Mouse (Mus musculus): Measurements from ENCODE around the gene Csrnp2. TPM values are rescaled to one million over a fixed set of nuclear protein-coding genes. Genes with fewer than 3 reads are reported as not detected.

Csrnp2 gene
- total and polyA plus RNA-seq, 3 experiments = 2.3 to 3.5 (median 2.3) TPM

GRCm38 (mm10) chr15:100443126-100443922 is 52.0 kb downstream of the Csrnp2 start:
- no peak overlapping the region for H3K27ac ChIP-seq (ENCODE audit: insufficient read depth, low read depth)
- DNase-seq (ENCODE audit: extremely low read depth) = peak; percentile 96

GRCm38 (mm10) chr15:100436518-100436917 is 58.8 kb downstream of the Csrnp2 start:
- dilution Hi-C loops (cut with MboI; ENCODE audit: extremely low pct_ligation_motif_present, extremely low pct_unique_long_range_greater_than_20kb, low sequenced_read_pairs) = no loop called here
- Histone ChIP-seq H3K79me2 (replicated peaks; ENCODE audit: control insufficient read depth, extremely low read depth, insufficient read depth, poor library complexity, severe bottlenecking) (no peaks in the 10 kb centered on the region), H3K4me3 (replicated peaks in 1 of 3; ENCODE audit: low read depth in 2 of 3, low read length in 2 of 3, poor library complexity in 1 of 3) (no peak overlapping the region), H3K36me3 (replicated peaks in 1 of 2; ENCODE audit: control insufficient read depth in 1 of 2, insufficient read depth in 1 of 2, low read length in 1 of 2) (no peaks in the 10 kb centered on the region), H3K9ac (ENCODE audit: insufficient read depth, low read depth) (no peak overlapping the region), H3K9me3 (replicated peaks; ENCODE audit: low read length) (no peaks in the 10 kb centered on the region), H3K4me1 (ENCODE audit: control insufficient read depth in 1 of 2, insufficient read depth in 2 of 2) (0 out of 4 replicates have a peak, but pooled peaks cover 0 to 2% of the 10 kb centered on the region in 2 experiments), H3K27ac (ENCODE audit: insufficient read depth, low read depth) (no peak overlapping the region), H3K4me2 (ENCODE audit: insufficient read depth, low read depth, poor library complexity, severe bottlenecking) (no peak overlapping the region), H3K27me3 (replicated peaks) (peaks cover 36% of the 10 kb centered on the region)
- in situ Hi-C loops (cut with MboI; ENCODE audit: low pct_ligation_motif_present, low pct_unique_long_range_greater_than_20kb, low sequenced_read_pairs) = no loop called here
- TF ChIP-seq MAFK (IDR thresholded peaks at IDR 0.05; ENCODE audit: insufficient replicate concordance, low read length) (no peak), RCOR1 (conservative IDR thresholded peaks at IDR 0.05; ENCODE audit: low read depth, low read length) (no peak), MXI1 (IDR thresholded peaks at IDR 0.05; ENCODE audit: low read depth, low read length) (no peak), GABPA (IDR thresholded peaks at IDR 0.05; ENCODE audit: insufficient replicate concordance, low read depth, low read length) (no peak), CHD2 (IDR thresholded peaks at IDR 0.05; ENCODE audit: low read length) (no peak), MAZ (IDR thresholded peaks at IDR 0.05; ENCODE audit: low read depth, low read length) (no peak), KAT2A (IDR thresholded peaks at IDR 0.05; ENCODE audit: insufficient replicate concordance, low read length) (no peak), MAX (IDR thresholded peaks at IDR 0.05; ENCODE audit: low read length) (no peak)
- no peak for DNase-seq (ENCODE audit: extremely low read depth)

More at GRCm38 (mm10) chr15:100443126-100443922, 52.0 kb downstream of the Csrnp2 start:
- in situ Hi-C loops (cut with MboI; ENCODE audit: low pct_ligation_motif_present, low pct_unique_long_range_greater_than_20kb, low sequenced_read_pairs) (no loop called here), dilution Hi-C loops (cut with MboI; ENCODE audit: extremely low pct_ligation_motif_present, extremely low pct_unique_long_range_greater_than_20kb, low sequenced_read_pairs) (no loop called here)
- Histone ChIP-seq H3K79me2 (replicated peaks; ENCODE audit: control insufficient read depth, extremely low read depth, insufficient read depth, poor library complexity, severe bottlenecking) (no peaks in the 10 kb centered on the region), H3K27me3 (replicated peaks) (no peaks in the 10 kb centered on the region), H3K9ac (ENCODE audit: insufficient read depth, low read depth) (peak overlapping the region; percentile 73), H3K9me3 (replicated peaks; ENCODE audit: low read length) (no peaks in the 10 kb centered on the region), H3K36me3 (replicated peaks in 1 of 2; ENCODE audit: control insufficient read depth in 1 of 2, insufficient read depth in 1 of 2, low read length in 1 of 2) (no peaks in the 10 kb centered on the region), H3K4me3 (replicated peaks in 1 of 3; ENCODE audit: low read depth in 2 of 3, low read length in 2 of 3, poor library complexity in 1 of 3) (peak overlapping the region; percentile 53 to 68 (median 65)), H3K4me1 (ENCODE audit: control insufficient read depth in 1 of 2, insufficient read depth in 2 of 2) (peaks cover 2 to 15% of the 10 kb centered on the region in 2 experiments; a peak in 2 of 4 replicates), H3K4me2 (ENCODE audit: insufficient read depth, low read depth, poor library complexity, severe bottlenecking) (peak overlapping the region; percentile 93)
- TF ChIP-seq POLR2A (IDR thresholded peaks at IDR 0.05; ENCODE audit: low read depth, low read length) = peak; percentile 67
- TF ChIP-seq HCFC1 (IDR thresholded peaks at IDR 0.05; ENCODE audit: low read depth, low read length) = peak; percentile 58; the same call in 1 of the 2 replicates
- TF ChIP-seq MAX (IDR thresholded peaks at IDR 0.05; ENCODE audit: low read length) = peak; percentile 31
- peak; percentile 83 for TF ChIP-seq ELF1 (IDR thresholded peaks at IDR 0.05; ENCODE audit: low read depth, low read length)
- TF ChIP-seq EP300 (IDR thresholded peaks at IDR 0.05; ENCODE audit: low read length) = no peak
- TF ChIP-seq IRF4 (IDR thresholded peaks at IDR 0.05; ENCODE audit: low read depth, low read length) = no peak
- TF ChIP-seq USF1 (IDR thresholded peaks at IDR 0.05; ENCODE audit: low read depth, low read length) = no peak
- peak; percentile 60; the same call in 1 of the 2 replicates for TF ChIP-seq MAZ (IDR thresholded peaks at IDR 0.05; ENCODE audit: low read depth, low read length)
- peak; percentile 94 for TF ChIP-seq TBP (conservative IDR thresholded peaks at IDR 0.05; ENCODE audit: low read depth, low read length)
- TF ChIP-seq NRF1 (IDR thresholded peaks at IDR 0.05; ENCODE audit: low read depth, low read length) = peak; percentile 58
- TF ChIP-seq NELFE (IDR thresholded peaks at IDR 0.05; ENCODE audit: low read depth, low read length) = 0 out of 2 replicates have a peak, but pooled peaks have one; percentile 34
- TF ChIP-seq TCF12 (IDR thresholded peaks at IDR 0.05; ENCODE audit: low read depth, low read length) = peak; percentile 59

Data from CH12.LX (cell line).